Mouse (Mus musculus): ENCODE measurements around the gene Acsl3. TPM values are rescaled to one million over a fixed set of nuclear protein-coding genes. Genes with fewer than 3 reads are reported as not detected.

The Acsl3 gene
- total and polyA plus RNA-seq, 3 experiments, result 16.4 to 87.0 (median 33.6) TPM

DNA sequence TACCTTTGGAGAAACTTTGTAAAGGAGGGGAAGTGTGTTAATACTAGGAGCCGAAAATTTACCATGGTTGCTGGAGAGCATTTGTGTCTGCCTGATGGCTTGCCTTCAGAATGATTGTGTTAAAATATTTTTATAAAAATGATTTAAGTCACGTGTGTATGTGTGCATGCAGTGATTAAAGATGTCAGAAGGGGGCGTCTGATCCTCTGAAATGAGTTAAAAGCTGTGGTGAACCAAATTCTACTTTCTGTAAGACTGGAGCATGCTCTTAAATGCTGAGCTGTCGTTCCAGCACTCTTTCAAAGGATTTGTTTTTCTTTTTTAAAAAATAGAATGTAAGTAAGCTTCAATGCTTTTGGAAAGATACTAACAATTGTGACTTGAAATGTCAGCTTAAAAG is 49.7 kb downstream of the Acsl3 start:
- Histone ChIP-seq H3K4me3 (ENCODE audit: low read depth, low read length) (no peak overlapping the region), H3K27me3 (ENCODE audit: insufficient read depth, low read length) (no peaks in the 10 kb centered on the region), H3K9me3 (replicated peaks) (no peaks in the 10 kb centered on the region), H3K36me3 (replicated peaks) (peaks cover 54% of the 10 kb centered on the region), H3K4me1 (ENCODE audit: insufficient read depth, low read depth, low read length) (no peaks in the 10 kb centered on the region)
- DNase-seq (ENCODE audit: low spot score), result no peak
- no peak for ATAC-seq (ENCODE audit: extremely low read depth, insufficient number of reproducible peaks, low FRiP score, poor library complexity, severe bottlenecking)
- no peak for TF ChIP-seq TAL1 (conservative IDR thresholded peaks at IDR 0.05; ENCODE audit: low read depth, low read length)
- no peak for TF ChIP-seq GATA1 (IDR thresholded peaks at IDR 0.05; ENCODE audit: borderline replicate concordance, low read length)
- no peak for TF ChIP-seq GATA2 (IDR thresholded peaks at IDR 0.05; ENCODE audit: borderline replicate concordance, low read depth, low read length)
- no peak for TF ChIP-seq POLR2AphosphoS5 (IDR thresholded peaks at IDR 0.05; ENCODE audit: insufficient replicate concordance, low read depth, low read length)
- no peak for TF ChIP-seq CTCF (IDR thresholded peaks at IDR 0.05; ENCODE audit: low read depth, low read length)

DNA sequence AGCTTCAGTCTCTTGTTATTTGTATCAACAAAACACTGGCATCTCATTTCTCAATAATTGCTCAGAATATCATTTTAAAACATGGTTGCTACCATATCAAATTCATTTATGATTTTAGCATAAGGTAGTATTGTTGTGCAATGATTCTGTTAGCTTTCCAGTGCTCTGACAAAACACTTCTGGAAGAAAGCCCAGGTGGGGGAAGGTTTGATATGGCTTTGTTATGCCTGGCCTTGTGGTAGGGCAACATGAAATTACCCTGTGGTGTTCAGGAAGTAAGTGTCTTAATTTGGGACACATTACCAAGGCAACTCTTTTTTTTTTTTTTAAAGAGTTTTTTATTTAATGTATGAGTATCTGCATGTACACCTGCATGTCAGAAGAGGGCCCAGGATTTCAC is 52.4 kb downstream of the Acsl3 start:
- H3K9me3 ChIP-seq (replicated peaks), result no peaks in the 10 kb centered on the region
- H3K36me3 ChIP-seq (replicated peaks), result peaks cover 28% of the 10 kb centered on the region
- no peaks in the 10 kb centered on the region for H3K27me3 ChIP-seq (ENCODE audit: insufficient read depth, low read length)
- DNase-seq (ENCODE audit: low spot score) (no peak), ATAC-seq (ENCODE audit: extremely low read depth, insufficient number of reproducible peaks, low FRiP score, poor library complexity, severe bottlenecking) (no peak)
- no peak overlapping the region for H3K4me3 ChIP-seq (ENCODE audit: low read depth, low read length)
- H3K4me1 ChIP-seq (ENCODE audit: insufficient read depth, low read depth, low read length), result no peaks in the 10 kb centered on the region
- TF ChIP-seq GATA2 (IDR thresholded peaks at IDR 0.05; ENCODE audit: borderline replicate concordance, low read depth, low read length) (no peak), GATA1 (IDR thresholded peaks at IDR 0.05; ENCODE audit: borderline replicate concordance, low read length) (no peak), TAL1 (conservative IDR thresholded peaks at IDR 0.05; ENCODE audit: low read depth, low read length) (no peak)

DNA sequence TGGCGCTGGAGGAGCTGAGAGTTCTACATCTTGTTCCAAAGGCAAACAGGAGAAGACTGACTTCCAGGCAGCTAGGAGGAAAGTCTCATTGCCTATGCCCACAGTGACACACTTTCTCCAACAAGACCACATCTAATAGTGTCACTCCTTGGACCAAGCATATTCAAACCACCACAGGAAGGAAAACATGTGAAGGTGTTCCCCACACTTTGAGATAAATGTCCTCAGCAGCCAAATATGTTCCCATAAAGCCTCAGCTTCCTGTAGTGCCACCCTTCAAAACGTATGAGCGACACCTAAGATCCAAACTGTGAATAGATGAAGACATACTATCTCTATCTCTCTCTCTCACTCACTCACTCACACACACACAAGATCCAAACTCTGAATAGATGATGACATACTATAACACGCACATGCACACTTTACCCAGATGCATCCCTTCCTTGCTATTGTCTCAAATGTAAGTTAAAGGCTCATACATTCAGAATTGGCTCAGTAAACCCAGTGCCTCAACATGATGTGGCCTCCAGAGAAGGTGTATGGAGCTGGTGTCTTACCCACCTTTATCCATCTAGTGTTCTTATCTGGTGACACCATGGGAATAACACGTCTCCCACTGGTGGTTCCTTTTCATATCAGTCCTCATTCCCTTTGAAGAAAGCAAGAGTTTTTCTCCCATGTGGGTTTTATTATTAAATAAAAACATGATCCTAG is 53.1 kb downstream of the Acsl3 start:
- H3K4me3 ChIP-seq (ENCODE audit: low read depth, low read length), result no peak overlapping the region
- H3K27me3 ChIP-seq (ENCODE audit: insufficient read depth, low read length), result 0 out of 2 replicates have a peak, but pooled peaks cover 2% of the 10 kb centered on the region
- TF ChIP-seq TAL1 (conservative IDR thresholded peaks at IDR 0.05; ENCODE audit: low read depth, low read length) (no peak), GATA2 (IDR thresholded peaks at IDR 0.05; ENCODE audit: borderline replicate concordance, low read depth, low read length) (no peak), POLR2AphosphoS5 (IDR thresholded peaks at IDR 0.05; ENCODE audit: insufficient replicate concordance, low read depth, low read length) (no peak), CTCF (IDR thresholded peaks at IDR 0.05; ENCODE audit: low read depth, low read length) (no peak), GATA1 (IDR thresholded peaks at IDR 0.05; ENCODE audit: borderline replicate concordance, low read length) (no peak)
- H3K4me1 ChIP-seq (ENCODE audit: insufficient read depth, low read depth, low read length), result no peaks in the 10 kb centered on the region
- no peaks in the 10 kb centered on the region for H3K9me3 ChIP-seq (replicated peaks)
- ATAC-seq (ENCODE audit: extremely low read depth, insufficient number of reproducible peaks, low FRiP score, poor library complexity, severe bottlenecking) (no peak), DNase-seq (ENCODE audit: low spot score) (no peak)
- peaks cover 21% of the 10 kb centered on the region for H3K36me3 ChIP-seq (replicated peaks)

DNA sequence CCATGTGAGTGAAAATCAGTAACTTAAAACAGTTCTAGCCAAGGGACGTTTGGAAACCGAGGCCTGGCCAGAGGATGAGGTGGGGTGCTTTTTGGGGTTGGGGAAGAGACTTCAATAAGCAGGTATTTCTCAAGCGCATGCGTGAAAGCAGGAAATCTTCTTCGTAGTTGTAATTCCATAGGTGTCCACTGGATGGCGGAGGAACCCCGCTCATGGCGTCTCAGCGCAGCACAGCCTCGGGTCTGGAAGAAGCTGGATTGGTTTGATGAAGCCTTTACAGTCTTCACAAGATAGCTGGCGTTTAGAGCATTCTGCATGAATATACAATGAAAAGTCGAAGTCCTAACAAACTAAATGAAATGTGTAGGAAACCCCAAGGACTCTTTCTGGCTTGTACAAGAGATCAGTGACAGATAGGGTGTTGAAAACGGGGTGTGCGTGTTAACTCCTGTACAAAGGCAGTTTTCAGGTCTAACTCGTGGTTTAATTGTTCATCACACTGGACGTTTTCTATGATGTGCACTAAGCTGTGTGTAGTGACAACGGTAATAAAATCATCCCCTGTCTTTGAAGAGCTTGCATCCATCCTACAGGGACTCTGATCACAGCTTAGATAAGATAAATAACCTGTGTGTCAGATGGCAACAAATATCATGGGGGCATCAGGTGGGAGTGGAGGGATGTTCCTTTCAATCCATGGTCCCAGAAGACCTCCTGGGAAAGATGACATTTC is 67.0 kb downstream of the Acsl3 start:
- Histone ChIP-seq H3K9me3 (replicated peaks) (no peaks in the 10 kb centered on the region), H3K36me3 (replicated peaks) (no peaks in the 10 kb centered on the region), H3K4me1 (ENCODE audit: insufficient read depth, low read depth, low read length) (no peaks in the 10 kb centered on the region), H3K27me3 (ENCODE audit: insufficient read depth, low read length) (peaks cover 15% of the 10 kb centered on the region), H3K4me3 (ENCODE audit: low read depth, low read length) (no peak overlapping the region)
- TF ChIP-seq CTCF (IDR thresholded peaks at IDR 0.05; ENCODE audit: low read depth, low read length), result peak; percentile 77
- no peak for TF ChIP-seq GATA2 (IDR thresholded peaks at IDR 0.05; ENCODE audit: borderline replicate concordance, low read depth, low read length)
- ATAC-seq (ENCODE audit: extremely low read depth, insufficient number of reproducible peaks, low FRiP score, poor library complexity, severe bottlenecking) (peak; percentile 46; the same call in 1 of the 2 replicates), DNase-seq (ENCODE audit: low spot score) (peak; percentile 74)

DNA sequence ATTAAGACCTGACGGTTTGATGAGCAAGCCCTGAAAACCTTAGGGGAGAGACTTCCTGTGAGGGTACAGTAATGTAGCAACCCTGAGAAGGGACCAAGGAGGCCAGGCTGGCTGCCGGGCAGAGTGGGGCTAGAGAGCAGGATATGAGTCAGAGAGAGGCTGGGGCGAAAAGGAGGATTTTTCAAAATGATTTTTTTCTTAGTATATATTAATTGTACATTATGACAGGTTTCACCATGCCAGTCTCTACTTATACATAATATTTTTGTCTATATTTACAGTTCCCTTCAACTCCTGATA is 67.5 kb downstream of the Acsl3 start:
- H3K4me3 ChIP-seq (ENCODE audit: low read depth, low read length), result no peak overlapping the region
- no peaks in the 10 kb centered on the region for H3K36me3 ChIP-seq (replicated peaks)
- DNase-seq (ENCODE audit: low spot score) (no peak), ATAC-seq (ENCODE audit: extremely low read depth, insufficient number of reproducible peaks, low FRiP score, poor library complexity, severe bottlenecking) (no peak)
- TF ChIP-seq CTCF (IDR thresholded peaks at IDR 0.05; ENCODE audit: low read depth, low read length) (no peak), POLR2AphosphoS5 (IDR thresholded peaks at IDR 0.05; ENCODE audit: insufficient replicate concordance, low read depth, low read length) (no peak)
- no peaks in the 10 kb centered on the region for H3K9me3 ChIP-seq (replicated peaks)
- peaks cover 15% of the 10 kb centered on the region for H3K27me3 ChIP-seq (ENCODE audit: insufficient read depth, low read length)
- H3K4me1 ChIP-seq (ENCODE audit: insufficient read depth, low read depth, low read length), result no peaks in the 10 kb centered on the region

DNA sequence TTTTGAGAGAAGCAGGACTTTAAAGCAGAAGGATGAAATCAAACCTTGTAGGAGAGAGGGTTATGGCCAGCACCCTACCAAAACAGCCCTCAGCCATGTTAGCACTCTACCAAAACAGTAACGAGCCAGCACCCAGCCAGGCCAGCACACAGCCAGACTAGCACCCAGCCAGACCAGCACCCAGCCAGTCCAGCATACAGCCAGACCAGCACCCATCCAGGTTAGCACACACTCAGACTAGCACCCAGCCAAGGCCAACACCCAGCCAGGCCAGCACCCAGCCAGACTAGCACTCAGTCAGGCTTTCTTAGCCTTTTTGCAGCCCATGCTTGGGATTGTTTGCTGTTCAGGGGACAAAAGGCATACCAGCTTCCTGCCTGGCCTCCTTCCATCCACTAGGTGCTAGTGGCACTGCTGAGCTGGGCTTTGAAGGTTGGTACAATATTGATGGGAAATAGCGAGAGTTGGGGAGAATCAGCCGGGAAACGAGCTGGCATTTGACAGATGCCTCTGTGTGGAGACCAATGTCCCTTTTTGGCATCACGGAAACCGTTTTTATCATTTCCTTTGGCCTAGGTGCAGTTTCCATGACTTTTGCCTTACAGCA is 68.1 kb downstream of the Acsl3 start:
- no peaks in the 10 kb centered on the region for H3K4me1 ChIP-seq (ENCODE audit: insufficient read depth, low read depth, low read length)
- peaks cover 15% of the 10 kb centered on the region for H3K27me3 ChIP-seq (ENCODE audit: insufficient read depth, low read length)
- no peaks in the 10 kb centered on the region for H3K9me3 ChIP-seq (replicated peaks)
- ATAC-seq (ENCODE audit: extremely low read depth, insufficient number of reproducible peaks, low FRiP score, poor library complexity, severe bottlenecking) (no peak), DNase-seq (ENCODE audit: low spot score) (no peak)
- TF ChIP-seq GATA1 (IDR thresholded peaks at IDR 0.05; ENCODE audit: borderline replicate concordance, low read length) (no peak), GATA2 (IDR thresholded peaks at IDR 0.05; ENCODE audit: borderline replicate concordance, low read depth, low read length) (no peak), TAL1 (conservative IDR thresholded peaks at IDR 0.05; ENCODE audit: low read depth, low read length) (no peak), CTCF (IDR thresholded peaks at IDR 0.05; ENCODE audit: low read depth, low read length) (no peak), POLR2AphosphoS5 (IDR thresholded peaks at IDR 0.05; ENCODE audit: insufficient replicate concordance, low read depth, low read length) (no peak)
- H3K4me3 ChIP-seq (ENCODE audit: low read depth, low read length), result no peak overlapping the region
- H3K36me3 ChIP-seq (replicated peaks), result no peaks in the 10 kb centered on the region

Measured in G1E (cell line).